Mouse (Mus musculus): ENCODE measurements around the gene Epm2aip1. TPM values are rescaled to one million over a fixed set of nuclear protein-coding genes. Genes with fewer than 3 reads are reported as not detected.

The Epm2aip1 gene
- polyA plus RNA-seq, 1 experiment from 2014 or later = 41.2 TPM

DNA sequence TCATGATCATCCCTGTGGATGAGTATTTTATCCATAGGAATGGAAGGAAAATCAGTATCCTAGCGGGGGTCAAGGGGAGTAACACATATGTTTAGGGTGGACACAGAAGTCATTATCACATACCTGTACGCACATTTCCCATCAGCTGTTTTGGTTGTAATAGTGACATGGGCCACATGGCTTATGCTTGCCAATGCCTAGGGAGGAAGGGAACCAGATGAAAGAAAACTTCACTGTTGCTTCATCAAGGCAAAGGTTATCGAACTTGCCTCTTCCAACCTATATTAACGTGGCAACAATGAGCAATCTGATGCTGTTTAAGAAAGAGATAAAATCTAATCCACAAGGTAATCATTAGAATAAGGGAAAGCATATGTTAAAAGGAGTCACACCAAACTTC, 10.4 kb upstream of the Epm2aip1 start:
- H3K4me1 ChIP-seq (replicated peaks) = no peaks in the 10 kb centered on the region
- H3K4me2 ChIP-seq = no peak overlapping the region
- H3K27me3 ChIP-seq = no peaks in the 10 kb centered on the region
- no peak overlapping the region for H3K9ac ChIP-seq (replicated peaks)
- no peak overlapping the region for H3K27ac ChIP-seq
- H3K36me3 ChIP-seq = peaks cover 68% of the 10 kb centered on the region
- WGBS = 90% methylated on average over 4 of the region's 4 CpGs
- no peak overlapping the region for H3K4me3 ChIP-seq (replicated peaks)
- H3K9me3 ChIP-seq = no peaks in the 10 kb centered on the region
- ATAC-seq (ENCODE audit: insufficient number of reproducible peaks, insufficient read depth, low FRiP score, low TSS enrichment, low read depth) = no peak

DNA sequence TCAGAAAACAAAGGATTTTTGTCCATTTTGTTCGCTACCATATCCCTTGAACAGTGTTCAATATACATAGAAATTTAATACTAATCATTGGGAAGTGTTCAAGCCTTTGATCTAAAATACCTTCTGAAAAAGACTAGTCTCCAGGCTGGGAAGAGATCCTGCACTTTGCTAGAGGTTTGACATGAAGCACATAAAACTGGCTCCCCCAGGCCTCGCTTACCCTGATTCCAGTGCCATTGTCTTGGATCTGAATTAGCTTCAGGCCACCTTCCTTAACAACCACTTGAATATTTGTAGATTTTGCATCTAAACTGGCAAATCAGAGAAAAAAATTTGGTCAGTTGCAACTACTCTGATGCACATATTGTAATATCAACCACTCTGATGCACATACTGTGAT, 3.7 kb upstream of the Epm2aip1 start:
- WGBS = 92% methylated on average over 2 of the region's 2 CpGs
- H3K36me3 ChIP-seq = peaks cover 34% of the 10 kb centered on the region

GRCm38 (mm10) chr9:111270606-111271005, 1.1 kb upstream of the Epm2aip1 start:
- peaks cover 28% of the 10 kb centered on the region for H3K36me3 ChIP-seq
- H3K9me3 ChIP-seq = no peaks in the 10 kb centered on the region
- 22% methylated on average over 5 of the region's 5 CpGs for WGBS
- H3K4me2 ChIP-seq = peak overlapping the region; percentile 70
- ATAC-seq (ENCODE audit: insufficient number of reproducible peaks, insufficient read depth, low FRiP score, low TSS enrichment, low read depth) = no peak
- H3K4me1 ChIP-seq (replicated peaks) = peaks cover 33% of the 10 kb centered on the region
- peak overlapping the region; percentile 87 for H3K4me3 ChIP-seq (replicated peaks)
- H3K27ac ChIP-seq = peak overlapping the region; percentile 94; the same call in 1 of the 2 replicates
- H3K9ac ChIP-seq (replicated peaks) = peak overlapping the region; percentile 82
- H3K27me3 ChIP-seq = no peaks in the 10 kb centered on the region

More for the DNA sequence above, 3.7 kb upstream of the Epm2aip1 start:
- Histone ChIP-seq H3K9me3 (no peaks in the 10 kb centered on the region), H3K4me2 (no peak overlapping the region), H3K27ac (no peak overlapping the region), H3K4me1 (replicated peaks) (peaks cover 11% of the 10 kb centered on the region), H3K4me3 (replicated peaks) (no peak overlapping the region), H3K9ac (replicated peaks) (no peak overlapping the region), H3K27me3 (no peaks in the 10 kb centered on the region)
- no peak for ATAC-seq (ENCODE audit: insufficient number of reproducible peaks, insufficient read depth, low FRiP score, low TSS enrichment, low read depth)

- H3K27me3 ChIP-seq = no peaks in the 10 kb centered on the region
- peak overlapping the region; percentile 87 for H3K4me3 ChIP-seq (replicated peaks)
- H3K4me1 ChIP-seq (replicated peaks) = peaks cover 36% of the 10 kb centered on the region
- peak overlapping the region; percentile 70 for H3K4me2 ChIP-seq
- H3K9me3 ChIP-seq = no peaks in the 10 kb centered on the region
- peak; percentile 41 for ATAC-seq (ENCODE audit: insufficient number of reproducible peaks, insufficient read depth, low FRiP score, low TSS enrichment, low read depth)
- H3K36me3 ChIP-seq = peaks cover 28% of the 10 kb centered on the region
- peak overlapping the region; percentile 82 for H3K9ac ChIP-seq (replicated peaks)
- peak overlapping the region; percentile 94 for H3K27ac ChIP-seq
- under 1% methylated on average over 32 of the region's 32 CpGs for WGBS
Measured at GRCm38 (mm10) chr9:111271056-111271433, 684 bp upstream of the Epm2aip1 start.

DNA sequence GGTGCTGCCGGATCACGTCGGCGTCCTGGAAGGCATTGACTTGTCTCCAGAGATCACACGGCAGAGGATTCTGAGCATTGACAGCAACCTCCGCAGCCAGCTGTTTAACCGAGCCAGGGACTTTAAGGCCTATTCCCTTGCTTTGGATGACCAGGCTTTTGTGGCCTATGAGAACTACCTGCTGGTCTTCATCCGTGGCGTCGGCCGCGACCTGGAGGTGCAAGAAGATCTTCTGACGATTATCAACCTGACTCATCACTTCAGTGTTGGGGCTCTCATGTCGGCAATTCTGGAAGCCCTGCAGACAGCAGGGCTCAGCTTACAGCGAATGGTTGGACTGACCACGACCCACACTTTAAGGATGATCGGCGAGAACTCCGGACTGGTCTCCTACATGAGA, 627 bp downstream of the Epm2aip1 start:
- 10% methylated on average over 19 of the region's 19 CpGs for WGBS

GRCm38 (mm10) chr9:111272996-111273785, 1.5 kb downstream of the Epm2aip1 start:
- peak overlapping the region; percentile 89 for H3K9ac ChIP-seq (replicated peaks)

More for the DNA sequence above, 627 bp downstream of the Epm2aip1 start:
- Histone ChIP-seq H3K9ac (replicated peaks) (peak overlapping the region; percentile 89), H3K27me3 (no peaks in the 10 kb centered on the region), H3K4me3 (replicated peaks) (peak overlapping the region; percentile 87), H3K4me1 (replicated peaks) (peaks cover 43% of the 10 kb centered on the region), H3K4me2 (peak overlapping the region; percentile 87), H3K9me3 (no peaks in the 10 kb centered on the region), H3K27ac (peak overlapping the region; percentile 93), H3K36me3 (peaks cover 30% of the 10 kb centered on the region)
- ATAC-seq (ENCODE audit: insufficient number of reproducible peaks, insufficient read depth, low FRiP score, low TSS enrichment, low read depth) = no peak

DNA sequence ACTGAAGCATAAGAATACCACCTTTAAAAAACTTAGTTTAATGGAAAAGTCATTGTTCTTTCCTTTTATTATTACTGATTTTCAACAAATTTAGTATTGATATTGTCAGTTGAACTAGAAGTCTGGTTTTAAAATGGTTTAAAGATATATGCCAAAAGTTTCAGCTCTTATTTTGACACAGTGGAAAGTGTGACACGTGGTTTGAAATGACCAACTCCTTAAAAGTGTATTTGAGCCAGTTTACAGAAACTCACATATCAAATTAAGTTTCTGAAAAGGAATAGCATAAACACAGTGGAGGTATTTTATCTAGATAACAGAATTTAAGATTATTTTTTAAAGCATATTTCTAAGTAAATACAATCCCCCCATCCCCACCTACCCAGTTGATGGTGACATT, 2.2 kb downstream of the Epm2aip1 start:
- H3K4me2 ChIP-seq = peak overlapping the region; percentile 87
- peaks cover 43% of the 10 kb centered on the region for H3K4me1 ChIP-seq (replicated peaks)
- WGBS = 83% methylated on average over 1 of the region's 1 CpGs
- no peak for ATAC-seq (ENCODE audit: insufficient number of reproducible peaks, insufficient read depth, low FRiP score, low TSS enrichment, low read depth)
- H3K9me3 ChIP-seq = no peaks in the 10 kb centered on the region
- no peaks in the 10 kb centered on the region for H3K27me3 ChIP-seq
- H3K27ac ChIP-seq = no peak overlapping the region
- no peak overlapping the region for H3K4me3 ChIP-seq (replicated peaks)
- no peak overlapping the region for H3K9ac ChIP-seq (replicated peaks)
- H3K36me3 ChIP-seq = peaks cover 42% of the 10 kb centered on the region

More at GRCm38 (mm10) chr9:111272996-111273785, 1.5 kb downstream of the Epm2aip1 start:
- Histone ChIP-seq H3K4me1 (replicated peaks) (peaks cover 43% of the 10 kb centered on the region), H3K27me3 (no peaks in the 10 kb centered on the region), H3K4me2 (peak overlapping the region; percentile 87), H3K27ac (no peak overlapping the region), H3K4me3 (replicated peaks) (peak overlapping the region; percentile 87), H3K9me3 (no peaks in the 10 kb centered on the region), H3K36me3 (peaks cover 34% of the 10 kb centered on the region)
- 70% methylated on average over 15 of the region's 15 CpGs for WGBS
- ATAC-seq (ENCODE audit: insufficient number of reproducible peaks, insufficient read depth, low FRiP score, low TSS enrichment, low read depth) = no peak

DNA sequence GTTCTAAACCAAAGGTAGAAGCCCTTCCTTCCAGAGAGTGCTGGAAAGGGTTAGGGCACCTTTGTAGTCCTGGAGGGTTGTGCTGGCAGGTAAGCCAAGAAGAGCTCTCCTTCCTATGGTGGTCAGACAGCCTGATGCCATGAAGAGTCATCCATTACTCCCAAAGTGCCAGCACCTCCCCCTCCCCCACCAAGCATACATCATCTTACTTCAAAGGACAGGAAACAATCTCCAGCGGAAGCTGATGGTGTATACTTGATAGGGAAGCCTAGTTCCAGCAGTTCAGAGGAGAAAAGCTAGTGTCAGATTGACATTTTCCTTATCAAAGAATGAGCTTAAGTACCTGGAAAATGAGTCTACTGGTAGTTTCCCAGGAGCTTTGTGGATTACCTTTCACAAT, 3.4 kb downstream of the Epm2aip1 start:
- H3K4me2 ChIP-seq = peak overlapping the region; percentile 87
- peak overlapping the region; percentile 24 for H3K4me3 ChIP-seq (replicated peaks)
- H3K36me3 ChIP-seq = peaks cover 50% of the 10 kb centered on the region
- 26% methylated on average over 1 of the region's 1 CpGs for WGBS
- H3K4me1 ChIP-seq (replicated peaks) = peaks cover 41% of the 10 kb centered on the region
- no peak for ATAC-seq (ENCODE audit: insufficient number of reproducible peaks, insufficient read depth, low FRiP score, low TSS enrichment, low read depth)
- H3K9ac ChIP-seq (replicated peaks) = no peak overlapping the region
- no peak overlapping the region for H3K27ac ChIP-seq
- no peaks in the 10 kb centered on the region for H3K9me3 ChIP-seq
- no peaks in the 10 kb centered on the region for H3K27me3 ChIP-seq

- Histone ChIP-seq H3K36me3 (no peaks in the 10 kb centered on the region), H3K27ac (no peak overlapping the region), H3K4me3 (replicated peaks) (no peak overlapping the region), H3K4me1 (replicated peaks) (no peaks in the 10 kb centered on the region; the same call in 1 of the 2 replicates), H3K9ac (replicated peaks) (no peak overlapping the region), H3K9me3 (no peaks in the 10 kb centered on the region), H3K4me2 (no peak overlapping the region), H3K27me3 (no peaks in the 10 kb centered on the region)
- WGBS = 38% methylated on average over 3 of the region's 3 CpGs
- no peak for ATAC-seq (ENCODE audit: insufficient number of reproducible peaks, insufficient read depth, low FRiP score, low TSS enrichment, low read depth)
Measured at GRCm38 (mm10) chr9:111285061-111285460, 13.3 kb downstream of the Epm2aip1 start.

GRCm38 (mm10) chr9:111285676-111286075, 13.9 kb downstream of the Epm2aip1 start:
- Histone ChIP-seq H3K27me3 (no peaks in the 10 kb centered on the region), H3K4me2 (no peak overlapping the region), H3K9ac (replicated peaks) (no peak overlapping the region), H3K36me3 (no peaks in the 10 kb centered on the region), H3K27ac (no peak overlapping the region), H3K9me3 (no peaks in the 10 kb centered on the region), H3K4me1 (replicated peaks) (no peaks in the 10 kb centered on the region; the same call in 1 of the 2 replicates), H3K4me3 (replicated peaks) (no peak overlapping the region)
- 28% methylated on average over 5 of the region's 5 CpGs for WGBS
- no peak for ATAC-seq (ENCODE audit: insufficient number of reproducible peaks, insufficient read depth, low FRiP score, low TSS enrichment, low read depth)

- WGBS = 78% methylated on average over 2 of the region's 2 CpGs
- no peak overlapping the region for H3K9ac ChIP-seq (replicated peaks)
- no peak overlapping the region for H3K4me2 ChIP-seq
- H3K36me3 ChIP-seq = no peaks in the 10 kb centered on the region
- no peaks in the 10 kb centered on the region for H3K27me3 ChIP-seq
- H3K4me3 ChIP-seq (replicated peaks) = no peak overlapping the region
- H3K9me3 ChIP-seq = no peaks in the 10 kb centered on the region
- ATAC-seq (ENCODE audit: insufficient number of reproducible peaks, insufficient read depth, low FRiP score, low TSS enrichment, low read depth) = no peak
- H3K4me1 ChIP-seq (replicated peaks) = no peaks in the 10 kb centered on the region; the same call in 1 of the 2 replicates
- no peak overlapping the region for H3K27ac ChIP-seq
Measured at GRCm38 (mm10) chr9:111286468-111286867, 14.7 kb downstream of the Epm2aip1 start.
